Mouse (Mus musculus): ENCODE measurements at regions not wholly inside any gene's neighbourhood (a gene's known extent, or its start where the extent isn't known, plus 50 kb on each side); places are given as distances from the start of the nearest gene placed in this dataset.
"Not testable (repeated sequence)": the region's sequence is repeated elsewhere in the genome, so short reads cannot be mapped to it uniquely, and the experiment has no call there.

GRCm38 (mm10) chr11:22573166-22573565 lies 61.3 kb downstream of the Tmem17 start:
- DNase-seq (ENCODE audit: low read depth, low spot score) = no peak

DNA sequence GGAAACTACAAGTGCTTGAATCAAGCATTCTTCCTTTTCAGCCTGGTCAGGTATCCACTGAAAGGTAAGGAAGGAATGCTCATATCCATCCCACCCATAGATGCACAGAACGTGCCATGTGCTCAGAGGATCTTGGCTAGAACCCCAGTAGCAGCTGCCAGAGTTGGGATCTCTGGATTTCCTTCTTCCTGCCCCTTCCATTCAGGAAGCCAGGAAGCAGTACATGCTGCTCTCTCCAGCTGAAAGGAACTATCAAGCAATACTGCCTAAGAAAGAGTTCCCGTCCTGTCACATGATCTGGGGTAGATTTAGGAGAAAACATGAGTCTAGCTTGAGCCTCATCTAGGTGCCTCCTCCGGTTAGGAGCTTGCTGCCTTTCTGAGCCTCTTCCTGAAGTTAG lies 61.9 kb downstream of the Tmem17 start:
- DNase-seq (ENCODE audit: low read depth, low spot score) = no peak

- no peak for DNase-seq (ENCODE audit: low read depth, low spot score)
These were observed 62.6 kb downstream of the Tmem17 start for GRCm38 (mm10) chr11:22574506-22574905.

GRCm38 (mm10) chr11:22584100-22584487 lies 72.2 kb downstream of the Tmem17 start:
- no peak for DNase-seq (ENCODE audit: low read depth, low spot score)

DNA sequence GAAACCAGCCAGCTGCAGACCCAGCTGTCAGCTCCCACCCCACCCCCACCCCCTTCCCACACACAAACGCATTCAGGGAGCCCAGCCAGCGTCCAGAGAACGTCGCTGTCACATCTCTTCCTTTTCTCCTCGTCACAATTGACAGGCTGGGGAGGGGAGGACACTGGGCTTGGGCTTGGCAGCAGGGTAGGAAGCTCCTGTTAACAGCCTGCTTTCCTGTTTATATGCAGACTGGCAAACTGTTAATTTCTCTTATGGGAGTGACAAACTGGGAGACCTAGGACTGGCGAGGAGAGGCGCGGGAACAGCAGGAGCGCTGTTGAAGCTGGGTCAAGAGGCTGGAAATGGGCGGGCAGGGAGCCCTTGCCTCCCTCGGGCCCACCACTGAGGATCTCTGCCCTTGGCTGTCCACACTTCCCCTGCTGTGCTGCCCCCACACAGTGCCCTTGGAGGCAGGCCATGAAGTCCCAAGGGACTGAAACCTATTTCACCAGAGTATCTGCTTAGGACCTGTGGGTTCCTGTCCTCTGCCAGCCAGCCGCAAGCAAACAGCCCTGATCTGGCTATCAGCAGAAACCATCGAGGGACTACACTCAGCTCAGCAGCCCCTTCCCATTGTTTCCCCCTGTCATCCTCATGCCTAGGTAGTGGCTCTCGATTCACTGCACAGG lies 72.7 kb downstream of the Tmem17 start:
- peak; percentile 55 for DNase-seq (ENCODE audit: low read depth, low spot score)

DNA sequence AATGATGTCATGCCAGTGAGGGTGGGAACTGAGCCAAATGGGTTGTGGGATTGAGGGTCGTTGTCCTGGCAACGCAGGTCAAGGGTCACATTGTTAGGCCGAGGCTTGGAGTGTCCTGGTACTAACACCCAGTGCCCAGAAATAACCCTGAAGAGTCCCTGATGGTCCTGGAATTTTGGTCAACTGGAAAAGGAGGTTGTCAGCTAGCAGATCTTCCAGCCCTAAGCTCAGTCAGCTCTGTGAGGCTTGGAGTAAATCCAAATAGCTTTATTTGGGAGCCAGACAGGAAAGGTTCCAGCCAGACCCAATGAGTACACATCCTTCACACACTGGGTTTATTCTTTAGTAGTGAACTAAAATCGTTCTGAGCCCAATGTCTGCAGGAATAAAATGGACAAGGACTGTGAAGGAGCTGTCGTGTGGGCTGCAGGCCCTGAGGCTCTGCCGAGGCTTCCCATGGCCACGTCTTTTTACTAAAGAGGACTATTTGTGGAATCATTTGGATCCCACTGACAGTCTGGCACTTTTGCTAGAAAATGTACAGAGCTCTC lies 75.9 kb downstream of the Tmem17 start:
- DNase-seq (ENCODE audit: low read depth, low spot score) = peak; percentile 68

DNA sequence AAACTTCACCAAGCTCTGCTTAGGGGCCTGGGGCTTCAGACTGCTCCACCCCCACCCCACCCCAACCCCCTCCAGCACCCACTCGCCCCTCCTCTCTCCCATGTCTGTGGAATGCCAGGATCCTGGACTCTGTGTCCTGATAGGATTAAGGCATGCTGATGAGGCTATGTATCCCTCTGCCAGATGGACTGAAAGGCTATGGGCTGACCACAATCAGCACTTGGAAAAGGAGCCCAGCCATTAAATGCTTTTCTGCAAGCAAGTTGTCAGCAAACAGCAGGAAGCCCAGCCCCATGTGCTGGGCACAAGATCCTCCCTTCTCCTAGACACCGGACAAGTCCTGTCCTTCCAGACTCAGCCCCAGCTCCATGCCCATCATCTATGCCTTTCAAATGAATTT lies 76.7 kb downstream of the Tmem17 start:
- no peak for DNase-seq (ENCODE audit: low read depth, low spot score)

DNA sequence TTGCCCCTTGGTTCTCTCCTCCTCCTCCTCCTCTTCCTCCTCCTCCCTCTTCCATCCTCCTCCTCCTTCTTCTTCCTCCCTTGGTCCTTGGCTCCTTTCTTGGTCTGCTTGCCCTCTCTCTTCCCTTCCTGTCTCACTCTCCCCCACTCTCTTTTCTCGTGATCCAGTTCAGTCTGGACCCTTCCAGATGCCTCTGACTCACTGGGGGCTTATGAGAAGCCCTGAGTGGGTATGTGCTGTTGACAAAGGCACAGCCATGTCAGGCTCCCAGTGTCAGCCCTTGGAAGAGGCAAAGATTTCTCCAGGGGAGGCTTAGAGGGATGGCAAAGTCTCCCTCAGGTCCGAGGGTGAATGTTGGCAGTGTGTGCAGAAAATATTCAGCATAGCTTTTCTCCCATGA lies 78.0 kb downstream of the Tmem17 start:
- DNase-seq (ENCODE audit: low read depth, low spot score) = no peak

GRCm38 (mm10) chr11:22591050-22591449 lies 79.2 kb downstream of the Tmem17 start:
- not testable (repeated sequence) for DNase-seq (ENCODE audit: low read depth, low spot score)

GRCm38 (mm10) chr11:22592706-22593105 lies 80.8 kb downstream of the Tmem17 start:
- DNase-seq (ENCODE audit: low read depth, low spot score) = no peak

DNA sequence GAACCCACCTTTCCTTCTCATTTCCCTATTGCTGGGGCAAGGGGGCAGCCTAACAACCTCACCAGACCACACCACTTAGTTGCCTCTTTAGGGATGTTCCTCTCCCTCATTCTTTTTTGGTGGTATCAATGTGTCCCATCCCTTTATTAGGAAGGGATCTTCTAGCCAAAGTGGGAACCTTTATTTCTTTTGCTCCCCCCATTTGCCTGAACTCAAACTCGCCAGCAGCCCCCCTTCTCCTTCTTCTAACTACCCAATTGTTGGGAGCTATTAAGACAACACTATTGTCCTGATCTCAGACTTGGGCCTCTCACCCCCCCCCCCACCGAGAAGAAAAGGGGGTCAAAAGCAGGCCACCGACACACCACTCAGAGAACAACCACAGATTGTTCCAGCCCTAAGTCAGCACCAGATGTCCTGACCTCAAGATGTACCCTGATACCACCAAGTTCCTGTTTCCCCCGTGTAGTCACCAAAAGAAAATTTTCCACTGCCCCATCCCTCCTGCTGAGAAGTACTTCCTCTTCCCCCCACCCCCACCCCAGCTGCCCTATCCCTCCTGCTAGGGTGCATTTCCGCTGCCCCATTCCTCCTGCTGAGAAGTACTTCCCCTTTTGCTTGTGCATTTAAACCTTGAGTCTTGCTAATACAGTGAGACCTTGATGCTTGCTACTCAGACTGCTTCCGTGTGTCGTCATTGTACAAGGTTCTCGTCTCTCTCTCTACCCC lies 84.4 kb downstream of the Tmem17 start:
- DNase-seq (ENCODE audit: low read depth, low spot score) = no peak

GRCm38 (mm10) chr11:22596805-22597149 lies 84.9 kb downstream of the Tmem17 start:
- no peak for DNase-seq (ENCODE audit: low read depth, low spot score)

GRCm38 (mm10) chr11:22600370-22600769 lies 88.5 kb downstream of the Tmem17 start:
- no peak for DNase-seq (ENCODE audit: low read depth, low spot score)

DNA sequence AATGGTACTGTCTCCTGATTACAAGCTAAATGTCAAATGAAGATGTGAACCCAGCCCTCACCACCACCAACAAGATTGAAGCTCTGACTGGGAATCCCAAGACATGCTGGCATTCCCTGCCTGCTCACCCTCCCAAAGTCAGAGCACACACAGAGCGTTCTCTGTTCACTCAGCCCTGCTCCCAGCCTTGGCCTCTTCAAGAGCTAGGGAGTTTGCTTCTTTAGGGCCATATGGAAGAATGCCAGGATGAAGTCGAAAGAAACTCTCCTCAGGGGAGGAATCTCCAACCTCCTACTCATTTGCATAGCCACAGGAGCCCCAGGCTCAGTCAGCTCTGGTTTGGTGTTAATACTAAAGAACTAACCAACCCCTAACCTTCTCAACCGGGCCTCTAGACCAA lies 90.1 kb downstream of the Tmem17 start:
- no peak for DNase-seq (ENCODE audit: low read depth, low spot score)

DNA sequence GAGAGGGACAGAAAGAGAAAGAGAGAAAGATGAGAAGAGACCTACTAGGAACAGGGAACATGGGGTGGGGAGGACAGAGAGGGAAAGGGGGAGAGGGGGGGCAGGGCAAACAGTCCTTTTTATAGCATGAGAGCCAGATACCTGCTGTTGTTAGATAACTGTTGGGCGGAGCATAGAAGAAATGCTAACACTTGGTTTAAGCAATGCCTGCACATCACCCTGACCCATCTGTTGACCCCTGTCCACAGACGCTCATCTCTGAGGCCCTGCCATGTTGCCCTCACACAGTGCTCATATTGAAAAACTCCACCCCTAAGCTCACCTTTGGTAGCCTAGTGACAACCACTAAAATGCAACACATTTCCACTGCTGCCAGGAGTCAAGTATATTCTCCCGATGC lies 90.7 kb downstream of the Tmem17 start:
- DNase-seq (ENCODE audit: low read depth, low spot score) = no peak

DNA sequence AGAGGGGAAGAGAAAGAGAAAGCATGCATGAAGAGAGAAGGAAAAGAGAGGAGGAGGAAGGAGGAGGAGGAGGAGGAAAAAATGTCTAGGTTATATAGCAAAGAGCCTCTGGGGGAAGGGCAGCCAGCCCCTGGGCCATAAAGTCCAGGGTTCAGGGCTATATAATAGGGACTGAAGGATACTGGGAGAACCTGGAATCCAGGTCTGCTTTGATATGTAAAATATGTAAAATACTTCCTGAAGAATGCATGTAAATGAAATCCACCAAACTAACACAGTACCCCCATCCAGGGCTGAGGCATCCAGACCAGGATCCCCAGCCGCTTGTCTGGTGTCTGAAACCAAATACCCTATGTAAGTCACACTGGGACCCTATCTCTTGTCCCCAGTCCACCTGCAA lies 91.5 kb downstream of the Tmem17 start:
- DNase-seq (ENCODE audit: low read depth, low spot score) = no peak

GRCm38 (mm10) chr11:22606380-22606779 lies 94.5 kb downstream of the Tmem17 start:
- no peak for DNase-seq (ENCODE audit: low read depth, low spot score)

DNA sequence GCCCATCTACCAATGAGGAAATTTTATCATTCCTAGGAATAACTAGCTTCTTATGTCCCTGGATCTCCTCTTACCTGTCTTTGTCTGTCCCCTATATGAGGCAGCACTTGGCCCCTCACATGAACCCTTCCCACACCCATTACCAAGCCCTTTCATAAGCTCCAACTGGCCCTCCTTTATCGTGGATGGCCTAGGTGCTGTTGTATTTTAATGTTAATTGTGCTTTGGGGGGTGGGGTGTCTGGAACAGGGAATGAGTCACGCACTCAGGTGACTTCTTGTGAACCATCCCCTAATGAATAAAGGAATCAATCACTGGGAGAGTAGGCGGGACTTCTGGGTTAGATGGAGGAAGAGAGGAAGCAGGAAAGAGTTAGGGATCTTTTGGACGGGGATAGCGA lies 95.8 kb downstream of the Tmem17 start:
- no peak for DNase-seq (ENCODE audit: low read depth, low spot score)

DNA sequence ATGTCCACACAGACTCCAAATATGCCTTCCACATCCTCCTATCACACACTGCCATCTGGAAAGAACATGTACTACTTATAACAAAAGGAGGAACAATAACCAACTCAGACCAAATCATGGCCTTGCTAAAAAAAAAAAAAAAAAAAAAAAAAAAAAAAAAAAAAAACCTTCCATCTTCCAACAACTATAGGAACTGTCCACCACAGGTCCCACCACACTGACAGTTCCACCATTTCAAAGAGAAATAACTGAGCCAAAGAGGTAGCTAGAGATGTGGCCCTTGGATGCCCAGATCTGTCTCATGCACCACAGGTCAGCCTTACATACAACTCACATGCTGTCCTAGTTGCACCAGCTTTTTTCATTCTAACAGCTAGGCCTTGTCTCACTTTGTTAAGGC lies 97.1 kb downstream of the Tmem17 start:
- no peak for DNase-seq (ENCODE audit: low read depth, low spot score)

DNA sequence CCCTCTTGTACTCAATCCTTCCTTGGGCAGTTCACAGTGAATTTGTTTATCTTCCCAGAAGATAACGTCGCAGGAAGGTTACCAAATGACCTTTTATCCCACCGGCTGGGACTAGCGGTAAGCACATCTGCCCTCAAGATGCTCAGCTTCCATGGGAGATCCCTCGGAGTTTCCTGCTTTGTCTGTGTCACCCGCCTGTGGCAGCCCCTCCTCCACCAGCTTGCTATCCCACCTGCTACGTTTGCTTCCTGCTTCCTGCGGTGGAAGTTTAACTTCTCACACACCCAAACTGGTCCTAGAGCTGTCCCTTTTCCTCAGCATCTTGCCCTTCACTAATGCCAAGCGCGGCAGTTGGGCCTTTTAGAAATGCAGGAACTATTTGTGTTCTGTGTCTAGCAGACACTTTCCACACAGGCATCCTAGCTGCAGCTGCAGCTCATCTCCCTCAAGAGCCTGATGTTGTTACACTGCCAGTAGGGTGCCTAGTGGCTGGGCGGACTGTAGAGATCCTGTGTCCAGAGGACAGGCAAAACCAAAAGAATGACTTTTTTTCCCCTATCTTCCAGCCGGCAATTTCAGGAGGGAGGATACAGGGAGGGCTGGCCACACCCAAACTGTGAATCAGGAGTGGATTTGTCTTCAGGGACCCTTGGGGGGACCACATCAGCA lies 98.7 kb downstream of the Tmem17 start:
- no peak for DNase-seq (ENCODE audit: low read depth, low spot score)

DNA sequence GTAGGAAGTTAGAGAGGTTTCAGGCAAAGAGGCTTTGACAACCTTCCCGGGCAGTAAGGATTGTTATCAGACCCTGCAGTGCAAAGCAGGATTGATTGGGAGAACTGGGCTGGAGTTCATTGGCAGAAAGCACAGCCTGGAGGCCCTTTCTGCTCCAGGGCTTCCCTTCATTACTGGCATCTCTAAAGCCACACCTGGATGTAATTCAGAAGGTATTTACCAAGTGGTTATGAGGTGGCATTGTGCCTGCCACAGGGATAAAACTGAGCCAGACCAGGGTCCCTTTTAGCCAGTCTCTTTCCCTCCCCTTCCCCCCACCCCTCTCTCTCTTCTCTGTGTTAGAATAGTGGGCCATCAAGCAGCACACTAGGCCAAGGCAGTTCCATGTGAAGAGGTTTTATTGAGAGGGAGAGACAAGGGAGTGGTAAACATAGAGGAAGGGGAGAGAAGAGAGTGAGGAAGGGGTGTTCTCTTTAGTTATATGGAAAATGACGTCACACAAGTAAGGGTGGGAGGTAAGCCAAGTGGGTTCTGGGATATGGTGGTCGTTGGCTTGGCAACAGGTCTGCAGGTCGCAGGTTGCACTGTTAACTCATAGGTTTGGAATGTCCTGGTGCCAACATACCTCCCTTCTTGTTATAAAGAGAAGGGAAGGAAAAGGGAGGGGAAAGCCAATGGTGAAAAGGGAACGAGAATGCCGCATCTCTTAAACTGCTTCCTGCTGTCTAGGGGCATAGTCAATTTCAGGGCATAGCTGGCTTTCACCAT lies 99.4 kb downstream of the Tmem17 start:
- DNase-seq (ENCODE audit: low read depth, low spot score) = no peak

GRCm38 (mm10) chr11:22613500-22613899 lies 101.6 kb downstream of the Tmem17 start:
- no peak for DNase-seq (ENCODE audit: low read depth, low spot score)
